Mouse (Mus musculus): ENCODE measurements at regions not wholly inside any gene's neighbourhood (a gene's known extent, or its start where the extent isn't known, plus 50 kb on each side); places are given as distances from the start of the nearest gene placed in this dataset.
"Not testable (repeated sequence)": the region's sequence is repeated elsewhere in the genome, so short reads cannot be mapped to it uniquely, and the experiment has no call there.

DNA sequence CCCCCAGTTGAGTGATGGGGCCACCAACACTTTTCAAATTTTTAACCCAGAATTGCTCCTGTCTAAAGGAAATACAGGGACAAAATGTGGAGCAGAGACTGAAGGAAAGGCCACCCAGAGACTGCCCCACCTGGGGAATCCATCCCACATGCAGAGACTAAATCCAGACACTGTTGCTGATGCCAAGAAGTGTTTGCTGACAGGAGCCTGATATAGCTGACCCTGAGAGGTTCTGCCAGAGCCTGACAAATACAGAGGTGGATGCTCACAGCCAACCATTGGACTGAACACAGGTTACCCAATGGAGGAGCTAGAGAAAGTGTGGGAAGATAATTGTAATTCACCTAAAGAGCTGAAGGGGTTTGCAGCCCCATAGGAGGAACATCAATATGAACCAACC lies 126.6 kb upstream of the Nhs start:
- not testable (repeated sequence) for H3K4me1 ChIP-seq (ENCODE audit: control insufficient read depth, low read depth, low read length); H3K9me3 ChIP-seq (replicated peaks; ENCODE audit: control insufficient read depth, low read length); H3K4me3 ChIP-seq (ENCODE audit: low read depth, low read length); H3K27me3 ChIP-seq (ENCODE audit: control insufficient read depth, insufficient read depth, low read depth, low read length); ATAC-seq (ENCODE audit: low read depth); H3K36me3 ChIP-seq (ENCODE audit: control insufficient read depth, insufficient read depth); H3K9ac ChIP-seq (ENCODE audit: low read depth, low read length); H3K4me2 ChIP-seq (ENCODE audit: low read depth, low read length); H3K27ac ChIP-seq (ENCODE audit: low read length)

DNA sequence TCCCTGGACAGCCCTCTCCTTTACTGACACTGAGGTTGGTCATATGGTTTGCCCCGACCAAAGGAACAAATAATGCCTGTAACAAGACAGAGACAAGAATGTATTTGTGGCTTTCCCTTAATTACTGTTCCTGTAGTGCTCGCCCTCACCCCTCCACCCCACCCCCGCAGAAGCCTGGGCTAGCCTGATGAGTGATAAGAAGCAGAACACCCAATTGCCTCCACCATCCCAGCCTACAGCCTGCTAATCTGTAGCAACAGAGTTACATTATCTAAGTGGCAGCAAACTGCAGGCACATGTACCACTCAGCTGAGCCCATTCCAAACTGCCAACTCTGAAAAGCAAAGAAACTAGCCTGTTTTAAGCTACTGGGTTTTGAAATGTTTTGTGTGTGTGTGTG lies 124.7 kb upstream of the Nhs start:
- peak; percentile 99 for ATAC-seq (ENCODE audit: low read depth)
- Histone ChIP-seq H3K9me3 (replicated peaks; ENCODE audit: control insufficient read depth, low read length) (no peaks in the 10 kb centered on the region), H3K27me3 (ENCODE audit: control insufficient read depth, insufficient read depth, low read depth, low read length) (no peaks in the 10 kb centered on the region), H3K27ac (ENCODE audit: low read length) (peak overlapping the region; percentile 95), H3K4me3 (ENCODE audit: low read depth, low read length) (no peak overlapping the region), H3K36me3 (ENCODE audit: control insufficient read depth, insufficient read depth) (no peaks in the 10 kb centered on the region), H3K4me2 (ENCODE audit: low read depth, low read length) (peak overlapping the region; percentile 44), H3K9ac (ENCODE audit: low read depth, low read length) (no peak overlapping the region), H3K4me1 (ENCODE audit: control insufficient read depth, low read depth, low read length) (peaks cover 6% of the 10 kb centered on the region)
- WGBS (ENCODE audit: insufficient replicate concordance) = 29% methylated on average over 3 of the region's 3 CpGs

DNA sequence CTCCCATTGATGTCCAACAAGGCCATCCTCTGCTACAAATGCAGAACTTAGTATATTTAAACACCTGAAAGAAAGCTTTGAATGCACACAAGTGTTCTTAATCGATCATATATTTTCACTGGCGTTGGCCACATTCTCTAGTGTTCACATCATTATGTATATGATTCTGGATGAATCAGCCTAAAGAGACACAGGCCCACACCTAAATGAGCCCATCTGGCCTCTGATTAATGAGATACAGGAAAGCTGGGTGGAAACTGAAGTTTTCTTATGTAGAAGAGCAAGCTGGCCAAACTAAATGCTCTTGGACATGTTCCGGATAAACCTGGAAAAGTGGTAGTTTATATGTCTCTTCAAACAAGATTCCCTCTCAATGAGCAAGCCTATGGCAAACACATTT lies 123.2 kb upstream of the Nhs start:
- peak overlapping the region; percentile 49 for H3K27ac ChIP-seq (ENCODE audit: low read length)
- no peaks in the 10 kb centered on the region for H3K27me3 ChIP-seq (ENCODE audit: control insufficient read depth, insufficient read depth, low read depth, low read length)
- no peaks in the 10 kb centered on the region for H3K9me3 ChIP-seq (replicated peaks; ENCODE audit: control insufficient read depth, low read length)
- H3K9ac ChIP-seq (ENCODE audit: low read depth, low read length) = no peak overlapping the region
- ATAC-seq (ENCODE audit: low read depth) = peak; percentile 22
- peaks cover 6% of the 10 kb centered on the region for H3K4me1 ChIP-seq (ENCODE audit: control insufficient read depth, low read depth, low read length)
- H3K36me3 ChIP-seq (ENCODE audit: control insufficient read depth, insufficient read depth) = no peaks in the 10 kb centered on the region
- H3K4me3 ChIP-seq (ENCODE audit: low read depth, low read length) = no peak overlapping the region
- H3K4me2 ChIP-seq (ENCODE audit: low read depth, low read length) = 0 out of 2 replicates have a peak overlapping the region, but pooled peaks have one; percentile 20
- 78% methylated on average over 3 of the region's 3 CpGs for WGBS (ENCODE audit: insufficient replicate concordance)

DNA sequence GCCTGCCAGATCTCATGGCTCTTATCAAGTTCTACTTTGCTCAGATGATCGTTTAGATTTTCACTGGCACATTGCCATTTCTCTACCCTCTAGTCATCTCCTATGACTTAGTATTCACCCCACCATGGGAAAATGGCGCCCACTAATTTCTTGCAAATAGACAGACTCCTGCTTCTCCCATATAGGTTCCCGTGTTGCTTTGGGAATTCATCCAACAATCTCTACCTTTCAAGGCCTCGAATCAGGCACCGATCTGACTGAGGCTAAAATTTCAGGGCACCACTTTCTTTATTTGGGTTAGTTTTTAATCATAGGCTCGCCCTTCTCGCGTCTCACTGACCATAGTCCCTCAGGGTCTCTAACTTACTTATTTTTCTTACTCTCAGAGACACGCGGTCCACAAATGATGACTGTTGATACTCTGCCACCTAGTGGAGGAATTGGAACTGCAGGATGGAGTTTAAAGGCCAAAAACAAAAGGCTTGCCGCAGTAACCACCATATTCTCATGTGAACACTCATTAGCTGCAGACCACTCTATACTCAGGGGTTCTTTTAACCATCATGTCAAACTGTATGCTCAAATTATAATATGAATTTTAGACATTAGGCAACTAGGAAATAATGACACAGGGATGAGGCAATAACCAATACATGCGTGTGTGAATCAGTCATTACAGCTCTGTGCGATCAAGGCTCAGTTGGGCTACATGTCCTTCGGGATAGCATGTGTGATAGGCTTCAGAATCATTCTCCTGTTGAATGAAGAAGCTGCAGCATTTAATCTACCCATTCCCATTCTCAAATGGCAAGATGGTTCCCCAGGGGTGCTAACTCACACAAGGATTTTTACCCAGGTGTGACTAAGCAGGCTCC lies 119.5 kb upstream of the Nhs start:
- H3K9ac ChIP-seq (ENCODE audit: low read depth, low read length) = no peak overlapping the region
- H3K9me3 ChIP-seq (replicated peaks; ENCODE audit: control insufficient read depth, low read length) = no peaks in the 10 kb centered on the region
- H3K4me1 ChIP-seq (ENCODE audit: control insufficient read depth, low read depth, low read length) = peaks cover 6% of the 10 kb centered on the region; the same call in 1 of the 2 replicates
- H3K27me3 ChIP-seq (ENCODE audit: control insufficient read depth, insufficient read depth, low read depth, low read length) = no peaks in the 10 kb centered on the region
- WGBS (ENCODE audit: insufficient replicate concordance) = 53% methylated on average over 14 of the region's 14 CpGs
- no peak overlapping the region for H3K27ac ChIP-seq (ENCODE audit: low read length)
- no peak overlapping the region for H3K4me2 ChIP-seq (ENCODE audit: low read depth, low read length)
- no peak overlapping the region for H3K4me3 ChIP-seq (ENCODE audit: low read depth, low read length)
- ATAC-seq (ENCODE audit: low read depth) = no peak
- H3K36me3 ChIP-seq (ENCODE audit: control insufficient read depth, insufficient read depth) = no peaks in the 10 kb centered on the region

DNA sequence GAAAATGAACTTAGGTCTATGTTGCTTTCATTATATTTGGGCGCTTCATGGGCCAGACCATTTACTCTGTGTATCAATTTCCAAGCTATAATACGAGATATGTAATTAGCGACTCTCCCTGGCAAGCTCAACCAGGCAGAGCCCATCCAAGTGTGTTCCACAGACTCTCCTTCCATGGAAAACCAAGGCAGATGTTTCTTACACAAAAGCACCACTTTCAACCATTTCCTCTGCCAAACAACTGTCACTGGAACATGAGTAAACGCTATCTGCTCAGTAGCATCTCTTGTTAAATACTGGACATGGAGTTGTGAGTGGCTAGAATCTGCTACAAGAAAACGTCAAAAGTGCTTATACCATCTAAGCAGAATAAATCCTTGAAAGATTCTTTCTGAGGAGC lies 115.1 kb upstream of the Nhs start:
- Histone ChIP-seq H3K36me3 (ENCODE audit: control insufficient read depth, insufficient read depth) (no peaks in the 10 kb centered on the region), H3K4me1 (ENCODE audit: control insufficient read depth, low read depth, low read length) (no peaks in the 10 kb centered on the region; the same call in 1 of the 2 replicates), H3K27ac (ENCODE audit: low read length) (no peak overlapping the region), H3K9me3 (replicated peaks; ENCODE audit: control insufficient read depth, low read length) (no peaks in the 10 kb centered on the region), H3K4me3 (ENCODE audit: low read depth, low read length) (no peak overlapping the region), H3K4me2 (ENCODE audit: low read depth, low read length) (no peak overlapping the region), H3K27me3 (ENCODE audit: control insufficient read depth, insufficient read depth, low read depth, low read length) (no peaks in the 10 kb centered on the region), H3K9ac (ENCODE audit: low read depth, low read length) (no peak overlapping the region)
- 73% methylated on average over 5 of the region's 5 CpGs for WGBS (ENCODE audit: insufficient replicate concordance)
- no peak for ATAC-seq (ENCODE audit: low read depth)

DNA sequence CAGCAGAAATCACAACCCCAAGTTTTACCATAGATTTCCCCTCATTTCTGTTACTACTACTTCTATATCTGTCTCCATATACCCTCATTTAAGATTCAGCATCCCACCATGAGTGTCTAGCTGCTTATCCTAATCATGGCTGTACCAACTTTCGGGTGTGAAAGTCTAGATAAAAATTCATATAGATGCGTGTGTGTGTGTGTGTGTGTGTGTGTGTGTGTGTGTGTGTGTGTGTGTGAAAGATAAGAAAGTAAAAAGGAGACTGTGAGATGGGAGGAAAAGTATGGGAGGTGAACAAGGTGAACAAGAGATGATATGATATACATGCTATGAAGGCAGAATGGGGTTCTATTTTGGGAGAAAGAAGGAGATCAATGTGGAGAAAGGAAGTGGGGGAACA lies 111.7 kb upstream of the Nhs start:
- Histone ChIP-seq H3K4me1 (ENCODE audit: control insufficient read depth, low read depth, low read length) (peaks cover 11% of the 10 kb centered on the region), H3K27me3 (ENCODE audit: control insufficient read depth, insufficient read depth, low read depth, low read length) (no peaks in the 10 kb centered on the region), H3K4me3 (ENCODE audit: low read depth, low read length) (no peak overlapping the region), H3K9me3 (replicated peaks; ENCODE audit: control insufficient read depth, low read length) (no peaks in the 10 kb centered on the region), H3K9ac (ENCODE audit: low read depth, low read length) (no peak overlapping the region), H3K4me2 (ENCODE audit: low read depth, low read length) (no peak overlapping the region), H3K36me3 (ENCODE audit: control insufficient read depth, insufficient read depth) (no peaks in the 10 kb centered on the region), H3K27ac (ENCODE audit: low read length) (no peak overlapping the region)
- peak; percentile 70 for ATAC-seq (ENCODE audit: low read depth)
- WGBS (ENCODE audit: insufficient replicate concordance) = 18% methylated on average over 2 of the region's 2 CpGs

DNA sequence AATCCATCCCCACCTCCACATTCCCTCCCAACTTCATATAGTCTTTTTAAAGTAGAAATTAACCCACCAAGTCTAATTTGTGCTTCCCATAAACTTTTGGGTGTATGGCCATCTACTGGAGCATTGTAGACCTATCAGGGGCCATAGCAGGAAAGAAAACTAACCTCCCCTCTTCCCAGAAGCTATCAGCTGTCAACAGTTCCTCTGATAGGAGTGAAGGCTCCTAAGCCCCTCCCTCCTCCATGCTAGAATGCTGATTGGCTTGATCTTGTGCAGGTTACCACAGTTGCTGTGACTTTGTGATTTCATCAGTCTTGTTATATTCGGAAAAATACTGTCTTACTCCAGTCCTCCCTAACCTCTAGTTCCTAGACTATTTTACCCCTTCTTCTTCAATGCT lies 109.4 kb upstream of the Nhs start:
- ATAC-seq (ENCODE audit: low read depth) = peak; percentile 84
- no peak overlapping the region for H3K4me2 ChIP-seq (ENCODE audit: low read depth, low read length)

DNA sequence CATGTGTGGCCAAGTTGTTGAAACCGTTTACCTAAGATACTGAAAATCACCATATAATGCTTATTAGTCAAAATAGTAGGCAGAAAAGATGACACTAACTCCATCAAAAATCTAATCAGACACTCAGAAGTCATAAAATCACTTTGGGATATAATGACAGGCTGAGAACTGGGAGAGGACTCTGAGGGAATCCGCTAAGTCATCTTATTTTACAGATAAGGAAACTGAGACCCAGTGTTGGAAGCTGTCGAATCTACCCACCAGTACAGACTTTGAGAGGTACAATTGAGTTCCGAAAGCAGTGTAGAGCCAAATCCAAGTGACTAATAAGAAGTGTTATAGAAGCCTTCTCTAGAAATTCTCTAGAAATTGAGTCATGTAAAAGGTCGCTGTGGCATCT lies 108.6 kb upstream of the Nhs start:
- peak; percentile 66 for ATAC-seq (ENCODE audit: low read depth)
- no peak overlapping the region for H3K9ac ChIP-seq (ENCODE audit: low read depth, low read length)
- no peaks in the 10 kb centered on the region for H3K9me3 ChIP-seq (replicated peaks; ENCODE audit: control insufficient read depth, low read length)
- H3K27ac ChIP-seq (ENCODE audit: low read length) = peak overlapping the region; percentile 70
- no peaks in the 10 kb centered on the region for H3K27me3 ChIP-seq (ENCODE audit: control insufficient read depth, insufficient read depth, low read depth, low read length)
- WGBS (ENCODE audit: insufficient replicate concordance) = 59% methylated on average over 5 of the region's 5 CpGs
- H3K4me2 ChIP-seq (ENCODE audit: low read depth, low read length) = no peak overlapping the region
- no peak overlapping the region for H3K4me3 ChIP-seq (ENCODE audit: low read depth, low read length)
- H3K4me1 ChIP-seq (ENCODE audit: control insufficient read depth, low read depth, low read length) = peaks cover 11% of the 10 kb centered on the region
- no peaks in the 10 kb centered on the region for H3K36me3 ChIP-seq (ENCODE audit: control insufficient read depth, insufficient read depth)

More for the DNA sequence above, 109.4 kb upstream of the Nhs start:
- Histone ChIP-seq H3K36me3 (ENCODE audit: control insufficient read depth, insufficient read depth) (no peaks in the 10 kb centered on the region), H3K4me1 (ENCODE audit: control insufficient read depth, low read depth, low read length) (peaks cover 11% of the 10 kb centered on the region), H3K27ac (ENCODE audit: low read length) (no peak overlapping the region; the same call in 1 of the 2 replicates), H3K4me3 (ENCODE audit: low read depth, low read length) (no peak overlapping the region), H3K9ac (ENCODE audit: low read depth, low read length) (no peak overlapping the region), H3K27me3 (ENCODE audit: control insufficient read depth, insufficient read depth, low read depth, low read length) (no peaks in the 10 kb centered on the region), H3K9me3 (replicated peaks; ENCODE audit: control insufficient read depth, low read length) (no peaks in the 10 kb centered on the region)
- WGBS (ENCODE audit: insufficient replicate concordance) = 64% methylated on average over 1 of the region's 1 CpGs

DNA sequence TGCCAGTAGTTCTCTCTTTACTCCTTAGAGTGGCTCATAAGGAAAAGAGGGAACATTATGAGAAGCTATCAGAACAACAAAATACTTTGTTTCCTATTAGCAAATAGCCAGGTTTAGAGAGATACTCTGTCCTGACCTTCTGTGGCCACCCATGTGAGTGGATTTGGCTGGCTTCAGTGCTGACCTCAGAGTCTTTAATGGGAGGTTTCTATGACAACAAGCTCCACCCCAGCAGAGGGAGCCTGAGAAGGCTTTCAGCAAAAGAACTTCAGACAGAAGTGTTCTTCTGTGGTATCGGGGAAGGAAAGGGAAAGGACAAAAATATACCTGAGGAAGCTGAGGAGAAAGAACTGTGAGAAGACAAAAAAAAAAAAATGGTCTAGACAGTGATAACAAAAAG lies 108.1 kb upstream of the Nhs start:
- Histone ChIP-seq H3K4me1 (ENCODE audit: control insufficient read depth, low read depth, low read length) (peaks cover 11% of the 10 kb centered on the region), H3K27me3 (ENCODE audit: control insufficient read depth, insufficient read depth, low read depth, low read length) (no peaks in the 10 kb centered on the region), H3K36me3 (ENCODE audit: control insufficient read depth, insufficient read depth) (no peaks in the 10 kb centered on the region), H3K4me2 (ENCODE audit: low read depth, low read length) (no peak overlapping the region), H3K4me3 (ENCODE audit: low read depth, low read length) (no peak overlapping the region), H3K9ac (ENCODE audit: low read depth, low read length) (no peak overlapping the region), H3K9me3 (replicated peaks; ENCODE audit: control insufficient read depth, low read length) (no peaks in the 10 kb centered on the region), H3K27ac (ENCODE audit: low read length) (peak overlapping the region; percentile 59; the same call in 1 of the 2 replicates)
- WGBS (ENCODE audit: insufficient replicate concordance) = 42% methylated on average over 1 of the region's 1 CpGs
- peak; percentile 48 for ATAC-seq (ENCODE audit: low read depth)

Measured in liver, embryonic 16.5 days (tissue).